Mouse (Mus musculus): ENCODE data around the gene Cntfr.
"Not testable (repeated sequence)": the region's sequence is repeated elsewhere in the genome, so short reads cannot be mapped to it uniquely, and the experiment has no call there.

DNA sequence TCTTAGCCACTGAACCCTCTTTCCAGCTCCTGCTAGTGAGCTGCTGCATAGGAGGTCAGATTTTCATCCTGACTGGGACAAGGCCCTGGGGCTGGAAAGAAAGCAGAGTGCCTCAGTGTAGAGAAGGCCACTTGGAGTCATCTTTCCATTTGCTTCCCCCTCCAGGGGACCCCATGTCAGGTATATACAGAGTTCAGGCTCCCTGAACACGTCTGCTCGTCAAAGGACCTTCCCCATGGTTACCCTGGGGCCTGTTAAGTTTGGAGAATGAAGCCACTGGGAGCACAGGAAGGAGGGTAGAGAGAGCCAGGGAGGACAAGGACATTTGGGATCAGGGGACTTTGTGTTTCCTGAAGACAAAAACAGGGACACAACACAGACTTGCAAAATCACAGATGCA lies 5.3 kb upstream of the Cntfr start:
- not testable (repeated sequence) for TF ChIP-seq CTCF (IDR thresholded peaks at IDR 0.05; ENCODE audit: low read depth); EP300 (optimal IDR thresholded peaks at IDR 0.05)
